Mouse (Mus musculus) spleen, adult 2 months (tissue): ENCODE data around the gene Sfr1. TPM values are rescaled to one million over a fixed set of nuclear protein-coding genes. Genes with fewer than 3 reads are reported as not detected.
A peak's percentile ranks its signal among the peaks of the same experiment; 100 is the strongest.

ENCODE experiments used
- DNase-seq, 2 experiments: peaks; one replicate each; pipeline versions ENCODE4 v3.0.0 to v3.0.0-alpha.2; 2012 to 2021; ENCODE audit warnings: low spot score in 2 of 2, low read depth in 1 of 2
- H3K27ac ChIP-seq: fragments of 200-500 bp; 2 replicates; pipeline ENCODE4 v1.5.1; 2012; ENCODE audit warnings: low read length, inconsistent platforms; ENCODE audit not compliant: insufficient read depth
- H3K27me3 ChIP-seq: fragments of 200-500 bp; 2 replicates; pipeline ENCODE4 v1.6.1; 2012; ENCODE audit warnings: mild to moderate bottlenecking, moderate library complexity, low read length, inconsistent platforms; ENCODE audit not compliant: control insufficient read depth, insufficient read depth
- H3K36me3 ChIP-seq: fragments of 200-500 bp; 2 replicates; pipeline ENCODE4 v1.6.1; 2012; ENCODE audit warnings: mild to moderate bottlenecking, low read length, inconsistent platforms; ENCODE audit not compliant: control insufficient read depth, insufficient read depth
- H3K4me1 ChIP-seq: fragments of 200-500 bp; 2 replicates; pipeline ENCODE4 v1.6.1; 2011; ENCODE audit warnings: inconsistent platforms; ENCODE audit not compliant: control insufficient read depth, insufficient read depth, insufficient read length
- H3K4me3 ChIP-seq: fragments of 200-500 bp; 2 replicates; pipeline ENCODE4 v1.5.1; 2011; ENCODE audit warnings: mild to moderate bottlenecking, inconsistent platforms; ENCODE audit not compliant: insufficient read depth, insufficient read length; ENCODE audit errors: extremely low read depth
- CTCF ChIP-seq: fragments of 200-500 bp; IDR thresholded peaks from 2 replicates; pipeline ENCODE4 v1.5.1; 2011; ENCODE audit warnings: mild to moderate bottlenecking, inconsistent platforms; ENCODE audit not compliant: insufficient read depth, insufficient read length, insufficient replicate concordance; ENCODE audit errors: extremely low read depth
- POLR2A ChIP-seq: fragments of 200-500 bp; IDR thresholded peaks from 2 replicates; pipeline ENCODE4 v1.6.1; 2011; ENCODE audit warnings: low read depth, low read length, inconsistent platforms
- WGBS: fragments of 180-500 bp; shearing (Covaris S2); methylation state at CpG from one replicate; pipeline ENCODE4 v1.1.7; 2018; 5-methylcytosine and 5-hydroxymethylcytosine counted together
- polyA plus RNA-seq: library from polyadenylated mRNA; depleted of rRNA; stranded (reverse); fragments of >200 nt; gene quantifications from 2 replicates; pipeline ENCODE4 v1.2.3, GENCODE M21; 2012

Gene Sfr1
- polyA plus RNA-seq, 1 experiment: 16.4 TPM

GRCm38 (mm10) chr19:47719147-47719546, 12.3 kb upstream of the Sfr1 start:
- no peak overlapping the region for H3K4me3 ChIP-seq
- H3K27ac ChIP-seq: no peak overlapping the region
- DNase-seq: no peak
- WGBS: 46% methylated on average over 3 of the region's 3 CpGs
- H3K27me3 ChIP-seq: no peaks in the 10 kb centered on the region
- no peaks in the 10 kb centered on the region for H3K4me1 ChIP-seq
- TF ChIP-seq CTCF: no peak
- TF ChIP-seq POLR2A: no peak
- no peaks in the 10 kb centered on the region for H3K36me3 ChIP-seq

- Histone ChIP-seq H3K4me1 (no peaks in the 10 kb centered on the region), H3K36me3 (no peaks in the 10 kb centered on the region), H3K27ac (no peak overlapping the region), H3K27me3 (no peaks in the 10 kb centered on the region), H3K4me3 (no peak overlapping the region)
- 90% methylated on average over 6 of the region's 6 CpGs for WGBS
- TF ChIP-seq CTCF (no peak), POLR2A (no peak)
- DNase-seq: no peak
These were observed 9.0 kb upstream of the Sfr1 start for GRCm38 (mm10) chr19:47722471-47722870.

GRCm38 (mm10) chr19:47724903-47725302, 6.6 kb upstream of the Sfr1 start:
- Histone ChIP-seq H3K4me3 (no peak overlapping the region), H3K4me1 (no peaks in the 10 kb centered on the region), H3K36me3 (no peaks in the 10 kb centered on the region), H3K27me3 (no peaks in the 10 kb centered on the region), H3K27ac (no peak overlapping the region)
- DNase-seq: no peak
- WGBS: 85% methylated on average over 4 of the region's 4 CpGs
- TF ChIP-seq POLR2A (no peak), CTCF (no peak)

- no peak for TF ChIP-seq POLR2A
- no peak for TF ChIP-seq CTCF
- no peaks in the 10 kb centered on the region for H3K27me3 ChIP-seq
- H3K4me3 ChIP-seq: no peak overlapping the region
- no peaks in the 10 kb centered on the region for H3K36me3 ChIP-seq
- no peak for DNase-seq
- peaks cover 3% of the 10 kb centered on the region; the same call in 1 of the 2 replicates for H3K4me1 ChIP-seq
- H3K27ac ChIP-seq: no peak overlapping the region
- WGBS: 86% methylated on average over 7 of the region's 7 CpGs
These were observed 5.8 kb upstream of the Sfr1 start for GRCm38 (mm10) chr19:47725643-47726140.

- TF ChIP-seq CTCF (no peak), POLR2A (no peak)
- Histone ChIP-seq H3K4me1 (peaks cover 3% of the 10 kb centered on the region; the same call in 1 of the 2 replicates), H3K27ac (peak overlapping the region; percentile 94), H3K36me3 (peaks cover 19% of the 10 kb centered on the region), H3K27me3 (no peaks in the 10 kb centered on the region), H3K4me3 (peak overlapping the region; percentile 70)
- DNase-seq: peak; percentile 51 to 76
- 0% methylated on average over 12 of the region's 12 CpGs for WGBS
These were observed 801 bp upstream of the Sfr1 start for GRCm38 (mm10) chr19:47730691-47731070.

GRCm38 (mm10) chr19:47731931-47732330, 449 bp downstream of the Sfr1 start:
- TF ChIP-seq CTCF: no peak
- no peak for TF ChIP-seq POLR2A
- H3K27me3 ChIP-seq: no peaks in the 10 kb centered on the region
- peaks cover 3% of the 10 kb centered on the region; the same call in 1 of the 2 replicates for H3K4me1 ChIP-seq
- DNase-seq: peak; percentile 50 to 54
- peaks cover 24% of the 10 kb centered on the region for H3K36me3 ChIP-seq
- peak overlapping the region; percentile 99 for H3K4me3 ChIP-seq
- 3% methylated on average over 14 of the region's 15 CpGs for WGBS
- H3K27ac ChIP-seq: peak overlapping the region; percentile 96

- Histone ChIP-seq H3K27me3 (no peaks in the 10 kb centered on the region), H3K27ac (no peak overlapping the region), H3K4me1 (no peaks in the 10 kb centered on the region), H3K36me3 (no peaks in the 10 kb centered on the region), H3K4me3 (no peak overlapping the region)
- TF ChIP-seq CTCF (no peak), POLR2A (no peak)
- no peak for DNase-seq
- WGBS: 92% methylated on average over 2 of the region's 2 CpGs
These were observed 15.6 kb downstream of the Sfr1 start for GRCm38 (mm10) chr19:47747072-47747471.
